8 mouse cellular contexts compared by ENCODE assay signal in the genomic region with DNA sequence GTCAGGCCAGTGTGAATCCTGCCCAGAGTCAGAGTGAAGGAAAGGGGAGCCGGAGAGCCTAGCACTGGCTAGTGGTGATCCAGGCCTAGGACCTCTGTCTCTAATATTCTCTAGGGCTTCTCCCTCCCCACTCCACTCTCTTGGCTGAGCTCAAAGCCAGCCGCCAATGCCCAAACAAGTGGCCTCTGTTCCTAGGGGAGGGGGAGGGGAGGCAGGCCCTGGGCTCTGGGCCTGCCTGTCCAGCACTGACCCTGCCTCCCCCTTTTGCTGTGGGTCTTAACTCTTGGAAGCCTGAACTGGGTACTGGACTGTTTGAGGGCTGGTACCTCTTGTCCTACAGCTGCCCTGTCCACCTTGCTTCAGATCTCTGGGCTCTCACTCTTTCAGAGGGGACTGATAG. TPM values are rescaled to one million over a fixed set of nuclear protein-coding genes. Genes with fewer than 3 reads are reported as not detected.
A peak's percentile ranks its signal among the peaks of the same experiment; 100 is the strongest.
DNase-seq lines count a peak whose midpoint lies in the region; ATAC-seq lines count a peak whose summit lies in the region.

No protein-coding gene starts in this region.

- H3K36me3 ChIP-seq in hindbrain, embryonic 11.5 days (ENCODE audit: control insufficient read depth, insufficient read depth, low read length) = no peaks in the 10 kb centered on the region
- H3K36me3 ChIP-seq in hindbrain, embryonic 13.5 days = no peaks in the 10 kb centered on the region
- no peaks in the 10 kb centered on the region for H3K36me3 ChIP-seq in forebrain, embryonic 16.5 days (ENCODE audit: control insufficient read depth, insufficient read depth)

- H3K9ac ChIP-seq in hindbrain, embryonic 11.5 days (ENCODE audit: low read depth, low read length) = no peak overlapping the region
- no peak overlapping the region for H3K9ac ChIP-seq in hindbrain, embryonic 13.5 days
- no peak overlapping the region for H3K9ac ChIP-seq in forebrain, embryonic 16.5 days (replicated peaks; ENCODE audit: low read depth, low read length)

- H3K27me3 ChIP-seq in hindbrain, embryonic 11.5 days (ENCODE audit: control insufficient read depth, insufficient read depth, low read length) = peaks cover 8% of the 10 kb centered on the region; the same call in 1 of the 2 replicates
- peaks cover 38% of the 10 kb centered on the region for H3K27me3 ChIP-seq in hindbrain, embryonic 13.5 days
- H3K27me3 ChIP-seq in forebrain, embryonic 16.5 days (replicated peaks; ENCODE audit: control insufficient read depth, insufficient read depth, low read length) = no peaks in the 10 kb centered on the region

- ATAC-seq in hindbrain, embryonic 11.5 days (ENCODE audit: low FRiP score) = no peak; the same call in 1 of the 2 replicates
- ATAC-seq in hindbrain, embryonic 13.5 days (ENCODE audit: low FRiP score) = no peak
- peak; percentile 56 for ATAC-seq in forebrain, embryonic 16.5 days

- WGBS in hindbrain, embryonic 11.5 days = 65% methylated on average over 1 of the region's 2 CpGs
- WGBS in hindbrain, embryonic 13.5 days = 34% methylated on average over 2 of the region's 2 CpGs
- 31% methylated on average over 2 of the region's 2 CpGs for WGBS in forebrain, embryonic 16.5 days

- intact Hi-C loops in left cerebral cortex, postnatal 14 days (cut with DNase I) = no loop called here

- peak; percentile 37 for DNase-seq in hindbrain, embryonic 11.5 days (ENCODE audit: low spot score)
- peak; percentile 66 to 75 for DNase-seq in left cerebral cortex, postnatal 14 days (ENCODE audit: low spot score in 2 of 2)
- peak; percentile 83 for DNase-seq in retina, postnatal 1 day
- DNase-seq in B cell, adult 2 months = no peak
- DNase-seq in adrenal gland, postnatal 10 days = no peak
- no peak for DNase-seq in kidney, postnatal 4 days

- no peak overlapping the region for H3K4me2 ChIP-seq in hindbrain, embryonic 11.5 days (replicated peaks; ENCODE audit: low read depth, low read length)
- H3K4me2 ChIP-seq in hindbrain, embryonic 13.5 days = no peak overlapping the region
- no peak overlapping the region for H3K4me2 ChIP-seq in forebrain, embryonic 16.5 days (ENCODE audit: low read length)

- H3K27ac ChIP-seq in hindbrain, embryonic 11.5 days (ENCODE audit: low read depth, low read length) = no peak overlapping the region
- H3K27ac ChIP-seq in hindbrain, embryonic 13.5 days = no peak overlapping the region
- H3K27ac ChIP-seq in forebrain, embryonic 16.5 days (ENCODE audit: low read length) = no peak overlapping the region

- H3K4me3 ChIP-seq in hindbrain, embryonic 11.5 days (ENCODE audit: low read depth, low read length) = no peak overlapping the region
- H3K4me3 ChIP-seq in hindbrain, embryonic 13.5 days = no peak overlapping the region
- no peak overlapping the region for H3K4me3 ChIP-seq in forebrain, embryonic 16.5 days (replicated peaks; ENCODE audit: low read length)

- H3K4me1 ChIP-seq in hindbrain, embryonic 11.5 days (replicated peaks; ENCODE audit: control insufficient read depth, insufficient read depth, low read length) = 0 out of 2 replicates have a peak, but pooled peaks cover 3% of the 10 kb centered on the region
- H3K4me1 ChIP-seq in hindbrain, embryonic 13.5 days (replicated peaks) = peaks cover 20% of the 10 kb centered on the region
- peaks cover 14% of the 10 kb centered on the region for H3K4me1 ChIP-seq in forebrain, embryonic 16.5 days (replicated peaks; ENCODE audit: control insufficient read depth, insufficient read depth, low read length)

- no peaks in the 10 kb centered on the region for H3K9me3 ChIP-seq in hindbrain, embryonic 11.5 days (ENCODE audit: control insufficient read depth, low read length)
- H3K9me3 ChIP-seq in hindbrain, embryonic 13.5 days = no peaks in the 10 kb centered on the region
- no peaks in the 10 kb centered on the region for H3K9me3 ChIP-seq in forebrain, embryonic 16.5 days (ENCODE audit: control insufficient read depth, low read length)

RNA-seq across cellular contexts. Expression of a gene that starts 2.0 kb away (rescaled TPM):
- polyA plus RNA-seq in hindbrain, embryonic 11.5 days (2014; fragmentation: Nextera tagmentation; extraction: Ambion mirVana) = 13.9 and 14.2 TPM in 2 replicates
- polyA plus RNA-seq in hindbrain, embryonic 13.5 days (2015; fragmentation: Nextera tagmentation; extraction: Ambion mirVana) = 7.6 and 11.6 TPM in 2 replicates
- polyA plus RNA-seq in forebrain, embryonic 16.5 days (2015; fragmentation: Nextera tagmentation; extraction: Ambion mirVana) = 7.7 and 8.8 TPM in 2 replicates
- 10 to 100 TPM; 13.9 to 17.9 TPM for total RNA-seq in left cerebral cortex, postnatal 14 days (2021)
- total RNA-seq in adrenal gland, postnatal 10 days (2021) = 10 to 100 TPM; 47.2 to 74.1 TPM

RNA-seq across cellular contexts. Expression of a gene that starts 33.0 kb away (rescaled TPM):
- 8.1 and 8.7 TPM in 2 replicates for polyA plus RNA-seq in hindbrain, embryonic 11.5 days (2014; fragmentation: Nextera tagmentation; extraction: Ambion mirVana)
- polyA plus RNA-seq in hindbrain, embryonic 13.5 days (2015; fragmentation: Nextera tagmentation; extraction: Ambion mirVana) = 9.7 and 10.0 TPM in 2 replicates
- polyA plus RNA-seq in forebrain, embryonic 16.5 days (2015; fragmentation: Nextera tagmentation; extraction: Ambion mirVana) = 6.1 and 6.2 TPM in 2 replicates
- 10 to 100 TPM; 31.4 to 32.2 TPM for total RNA-seq in left cerebral cortex, postnatal 14 days (2021)
- total RNA-seq in adrenal gland, postnatal 10 days (2021) = 100 to 1,000 TPM in 1 of 2 experiments, 10 to 100 TPM in 1; 53.2 to 109 TPM

RNA-seq across cellular contexts. Expression of a gene that starts 47.8 kb away (rescaled TPM):
- 10.2 and 10.7 TPM in 2 replicates for polyA plus RNA-seq in hindbrain, embryonic 11.5 days (2014; fragmentation: Nextera tagmentation; extraction: Ambion mirVana)
- polyA plus RNA-seq in hindbrain, embryonic 13.5 days (2015; fragmentation: Nextera tagmentation; extraction: Ambion mirVana) = 17.5 and 20.8 TPM in 2 replicates
- 28.7 and 33.0 TPM in 2 replicates for polyA plus RNA-seq in forebrain, embryonic 16.5 days (2015; fragmentation: Nextera tagmentation; extraction: Ambion mirVana)
- 10 to 100 TPM; 53.7 to 60.3 TPM for total RNA-seq in left cerebral cortex, postnatal 14 days (2021)
- 10 to 100 TPM; 14.6 to 18.5 TPM for total RNA-seq in adrenal gland, postnatal 10 days (2021)

Comparison
In these comparisons a context has a peak if more than half of its experiments do, and no peak if none do; other contexts are left out.
1. DNase-seq: peak in hindbrain, embryonic 11.5 days (single experiment), left cerebral cortex, postnatal 14 days (2 of 2) and retina, postnatal 1 day (single experiment); none in B cell, adult 2 months (0 of 2), adrenal gland, postnatal 10 days (single experiment) and kidney, postnatal 4 days (0 of 2).